Mouse (Mus musculus) cerebellum, postnatal 36 days (tissue): ENCODE measurements around the gene Tmem109.
A peak's percentile ranks its signal among the peaks of the same experiment; 100 is the strongest.

Source experiments
- DNase-seq, 2 experiments: peaks; one replicate each; pipeline ENCODE4 v3.0.0; 2021 to 2022; ENCODE audit warnings: mixed read lengths in 2 of 2

The Tmem109 gene

DNA sequence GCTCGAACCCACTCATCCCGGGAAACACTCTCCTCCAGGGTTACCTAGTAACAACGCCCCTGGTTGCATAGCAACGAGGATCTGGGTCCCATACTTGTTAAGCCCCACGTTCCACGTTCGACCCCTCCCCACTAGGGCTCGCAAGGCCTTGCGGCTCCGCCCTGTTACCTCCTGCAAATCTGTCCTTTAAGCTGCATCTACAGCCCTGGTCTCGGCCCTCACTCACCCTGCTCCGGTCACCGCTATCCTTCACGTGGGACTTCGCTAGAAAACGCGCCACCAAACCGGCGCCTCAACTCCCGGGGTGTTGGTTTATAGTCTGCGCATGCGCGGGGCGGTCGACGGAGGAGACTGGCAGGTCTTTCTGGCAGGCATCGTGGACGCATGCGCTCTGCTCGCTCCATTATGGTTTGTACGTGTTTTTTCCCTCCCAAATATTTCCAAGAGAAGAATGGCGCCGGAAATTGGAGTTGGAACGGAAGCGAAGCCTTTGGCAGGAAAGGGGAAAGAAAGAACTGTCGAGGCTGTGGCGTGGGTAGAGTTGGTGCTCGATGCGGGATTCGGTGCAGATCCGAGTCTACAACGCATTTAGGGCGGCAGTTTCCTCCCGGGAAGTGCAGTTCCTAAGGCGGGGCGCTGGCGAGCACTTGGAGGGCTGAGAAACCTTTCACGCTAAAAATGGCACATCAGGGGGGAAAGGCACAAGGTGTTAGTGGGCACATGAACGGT lies at the start of gene Tmem109:
Gene Tmem109 (minus strand): TSS at position 576 of the 729 bp plus-strand sequence.
- DNase-seq = peak; percentile 93 to 95

DNA sequence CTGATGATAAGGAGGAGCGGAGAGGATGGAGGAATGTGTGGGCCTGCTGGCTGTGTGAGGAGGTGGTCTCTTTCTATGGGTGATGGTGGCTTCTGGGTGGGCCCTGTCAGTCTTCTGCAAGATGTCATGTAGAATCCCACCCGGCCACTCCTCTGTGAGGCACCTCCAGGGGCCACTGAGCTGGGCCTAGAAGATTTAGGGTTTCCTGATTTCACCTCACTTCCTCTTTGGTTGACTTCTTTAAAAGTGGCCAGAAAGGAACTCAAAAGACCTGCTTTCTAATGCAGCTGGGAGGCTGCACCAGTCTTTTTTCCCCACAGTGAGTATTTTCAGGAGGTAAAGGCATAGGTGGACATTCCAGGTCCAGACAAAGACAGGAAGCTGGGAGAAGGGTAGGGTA lies 48.8 kb upstream of the Tmem109 start:
- no peak for DNase-seq

DNA sequence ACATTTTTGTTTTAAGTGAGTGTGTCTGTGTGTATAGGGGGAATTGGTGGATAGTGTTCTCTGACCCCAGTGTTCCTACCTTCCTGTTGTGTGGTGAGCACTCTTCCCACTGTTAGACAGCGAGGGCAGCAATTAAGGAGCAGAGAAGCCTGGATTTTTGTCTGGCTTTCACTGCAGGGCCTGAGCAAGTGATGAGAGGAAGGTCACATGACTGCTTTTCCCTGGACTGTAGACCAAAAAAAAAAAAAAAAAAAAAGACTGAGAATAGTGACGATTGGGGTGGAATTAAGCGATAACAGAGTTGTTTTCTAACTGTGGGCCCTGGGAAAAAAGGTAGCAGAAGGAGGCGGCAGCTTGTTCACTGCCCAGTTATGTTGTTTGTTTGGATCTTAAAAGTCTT lies 44.9 kb upstream of the Tmem109 start:
- no peak for DNase-seq

DNA sequence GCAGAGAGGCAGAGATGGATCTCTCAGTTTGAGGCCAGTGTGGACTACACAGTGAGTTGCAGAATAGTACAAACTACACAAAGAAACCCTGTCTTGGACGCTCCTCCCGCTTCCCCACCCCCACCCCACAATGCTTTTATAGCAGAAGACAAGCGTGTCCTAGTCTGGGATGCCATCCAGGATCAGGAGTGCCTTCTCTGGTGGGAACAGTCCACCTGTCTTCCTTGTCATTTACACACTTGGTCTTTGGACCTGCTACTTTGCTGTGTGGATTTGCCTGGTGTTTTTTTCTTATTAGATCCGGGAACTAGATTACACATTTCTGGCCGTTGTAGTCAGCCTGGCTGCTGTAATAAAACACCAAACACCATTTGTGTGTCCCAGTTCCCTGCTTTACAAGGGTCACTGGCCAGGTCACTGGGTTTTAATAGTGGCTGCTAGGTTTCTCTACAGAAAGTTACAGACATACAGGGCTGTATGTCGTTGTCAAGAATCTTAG lies 44.4 kb upstream of the Tmem109 start:
- DNase-seq = no peak

DNA sequence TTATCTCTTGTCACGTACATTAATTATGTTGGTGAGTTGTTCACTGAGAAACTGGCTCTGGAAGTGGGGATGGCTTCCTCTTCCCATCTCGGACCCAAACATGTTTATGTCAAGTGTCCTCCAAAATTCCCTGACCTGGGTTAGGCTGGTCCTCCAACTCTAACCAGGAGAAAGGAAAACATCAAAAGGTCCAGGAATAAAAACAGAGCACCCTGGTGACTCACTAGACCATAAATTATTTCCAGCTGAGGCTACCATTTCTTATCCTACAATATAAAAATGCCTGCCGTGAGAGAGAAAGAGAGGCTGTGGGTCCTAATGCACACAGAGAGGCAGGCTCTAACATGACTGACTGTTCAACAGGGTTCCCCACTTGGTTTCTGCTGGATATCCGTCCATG lies 42.4 kb upstream of the Tmem109 start:
- no peak for DNase-seq

DNA sequence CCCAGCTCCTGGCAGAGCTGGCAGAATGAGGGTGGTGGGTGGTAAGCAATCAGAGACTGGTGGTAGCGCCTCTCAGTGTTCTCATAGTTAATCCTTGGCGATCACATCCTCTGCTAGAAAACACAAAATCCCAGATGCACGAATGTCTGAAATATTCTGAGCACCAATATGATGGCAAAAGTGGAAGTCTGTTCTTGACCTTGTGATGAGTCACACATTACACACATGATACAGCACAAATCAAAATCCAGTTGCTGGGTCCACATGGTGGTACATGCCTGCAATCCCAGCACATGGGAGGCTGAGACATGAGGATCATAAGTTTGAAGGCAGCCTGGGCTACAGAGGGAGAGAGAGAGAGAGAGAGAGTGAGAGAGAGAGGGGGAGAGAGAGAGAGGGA lies 39.3 kb upstream of the Tmem109 start:
- DNase-seq = no peak

DNA sequence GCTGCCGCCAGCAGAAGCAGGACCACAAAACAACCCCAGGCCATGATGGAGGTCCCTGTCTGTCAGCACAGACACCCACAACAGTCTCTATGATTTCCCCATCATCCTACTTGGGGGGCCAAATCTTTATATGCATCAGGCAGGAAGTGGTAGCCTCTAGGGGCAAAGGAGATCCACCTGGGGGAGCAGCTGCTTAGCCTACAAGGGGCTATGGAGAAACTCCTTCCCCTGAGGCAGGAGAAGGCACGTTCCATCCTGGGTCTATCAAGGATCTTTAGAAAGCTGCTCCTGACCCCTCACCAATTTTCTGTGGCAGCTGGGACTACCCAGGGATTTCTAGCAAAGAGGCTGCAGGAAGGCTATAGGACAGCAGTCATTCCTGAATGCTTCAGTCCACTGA lies 38.7 kb upstream of the Tmem109 start, which contains the start of gene Zp1:
Gene Zp1 (minus strand): TSS at position 101 of the 400 bp plus-strand sequence.
- DNase-seq = no peak

DNA sequence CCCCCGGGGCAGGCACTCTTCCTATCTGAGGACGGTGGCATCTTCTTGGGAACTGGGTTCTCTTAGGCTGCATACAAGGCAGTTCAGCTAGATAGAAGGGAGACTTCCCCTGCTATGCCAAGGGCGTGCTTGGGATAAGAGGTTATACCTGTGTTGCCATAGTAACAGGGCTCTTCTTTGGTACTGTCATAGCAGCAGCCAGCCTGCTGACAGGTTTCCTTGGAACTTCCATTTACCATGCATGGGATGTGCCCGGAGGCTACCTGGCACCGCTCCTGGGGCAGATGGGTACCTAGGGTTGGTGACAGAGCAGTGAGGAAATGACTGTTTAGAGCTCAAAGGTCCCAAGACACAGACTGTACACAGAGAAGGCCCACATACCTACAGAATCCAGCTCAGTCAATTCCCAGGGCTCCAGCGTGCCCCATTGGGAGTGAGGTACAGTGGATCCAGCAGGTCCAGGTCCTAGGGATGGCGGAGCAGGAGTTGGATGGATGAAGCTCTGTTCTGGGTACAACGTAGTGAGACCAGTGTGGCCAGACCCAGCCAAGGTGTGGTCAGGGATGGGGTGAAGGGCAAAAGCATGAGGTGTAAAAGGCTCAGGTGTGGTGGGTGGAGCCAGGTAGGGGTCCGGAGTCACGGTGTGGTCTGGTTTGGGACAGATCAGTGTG lies 36.7 kb upstream of the Tmem109 start:
- DNase-seq = peak in 1 of 2 experiments; percentile 36

DNA sequence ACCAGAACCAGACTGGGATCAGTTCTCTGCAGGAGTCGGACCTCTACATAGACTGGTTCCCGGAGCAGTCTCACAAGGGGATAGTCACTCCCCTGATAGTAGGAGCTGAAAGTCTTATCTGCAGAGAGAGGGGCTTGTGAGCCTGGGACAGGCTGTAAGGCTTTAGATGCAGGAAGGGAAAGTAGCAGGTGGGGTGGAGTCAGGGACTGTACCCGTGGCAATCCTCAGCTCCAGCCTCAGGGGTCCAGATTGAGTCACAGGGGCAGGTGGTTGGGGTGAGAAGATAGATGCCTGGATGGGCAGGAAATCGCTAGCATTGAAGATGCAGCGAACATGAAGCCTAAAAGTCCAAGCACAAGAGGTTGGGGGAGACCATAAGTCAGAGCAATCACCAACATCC lies 34.7 kb upstream of the Tmem109 start:
- DNase-seq = no peak

DNA sequence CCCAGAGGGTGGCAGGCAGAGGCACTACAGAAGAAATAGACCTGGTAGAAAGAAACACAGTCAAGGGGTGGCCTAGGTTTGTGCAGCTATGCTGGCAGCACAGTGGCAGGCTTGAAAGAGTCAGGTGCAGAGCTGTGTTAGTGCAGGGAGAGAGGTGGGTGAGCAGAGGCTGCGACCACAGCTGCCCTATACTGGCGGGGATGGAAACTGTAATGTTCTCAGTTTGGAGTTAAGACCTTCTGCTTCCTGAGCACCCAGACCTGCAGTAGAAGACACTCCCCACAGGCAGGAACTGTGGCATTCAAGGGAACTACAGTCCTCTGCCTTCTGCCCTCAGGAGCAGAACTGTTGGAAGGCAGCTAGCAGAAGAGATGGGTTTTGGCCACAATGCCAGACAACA lies 33.1 kb upstream of the Tmem109 start:
- no peak for DNase-seq

DNA sequence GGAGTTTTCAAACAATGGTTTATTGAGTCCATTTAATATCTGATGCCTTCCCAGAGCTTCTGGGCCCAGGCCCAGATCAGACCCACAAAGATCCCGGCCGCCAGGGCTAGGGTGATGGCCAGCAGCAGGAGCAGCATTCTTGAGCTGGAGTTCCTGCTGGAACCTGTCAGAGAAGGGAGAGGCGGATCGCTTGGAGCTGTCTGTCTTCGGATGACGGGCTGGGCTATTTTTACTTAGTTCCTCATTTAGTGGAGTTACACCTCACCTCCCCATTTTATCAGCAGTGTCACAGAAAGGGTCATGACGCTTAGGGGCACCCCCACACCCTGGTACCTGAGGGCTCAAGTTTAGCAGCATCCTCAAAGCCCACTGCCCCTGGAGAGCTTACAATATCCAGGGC lies 32.5 kb upstream of the Tmem109 start:
- DNase-seq = no peak

DNA sequence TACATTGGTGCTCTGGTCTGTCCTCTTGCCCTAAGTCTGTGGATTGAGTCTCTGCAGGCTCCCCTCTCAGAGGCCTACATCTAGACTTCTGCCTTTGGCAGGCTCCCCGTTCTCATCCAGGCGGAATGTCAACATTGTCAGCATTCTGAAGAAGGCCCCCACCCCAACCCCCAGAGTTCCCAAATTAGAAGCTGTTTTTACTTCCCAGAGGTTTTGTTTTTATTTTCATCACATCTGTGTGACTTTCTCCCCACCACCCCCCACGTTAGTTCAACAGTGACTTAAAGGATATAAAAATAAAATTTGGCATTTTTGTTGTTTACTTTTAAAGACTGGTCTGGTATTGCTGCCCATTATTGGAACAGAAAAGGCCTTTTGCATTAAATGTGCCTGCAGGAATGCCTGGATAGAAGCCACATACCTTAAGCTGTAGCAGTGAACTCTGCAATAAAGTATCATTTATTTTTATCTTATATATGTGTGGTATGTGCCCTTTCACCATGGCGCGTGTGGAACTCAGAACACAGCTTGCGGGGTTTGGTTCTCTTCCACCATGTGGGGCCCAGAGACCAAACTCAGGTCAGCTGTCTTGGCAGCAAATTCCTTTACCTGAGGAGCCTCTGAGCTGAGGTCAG lies 27.4 kb upstream of the Tmem109 start:
- DNase-seq = no peak

DNA sequence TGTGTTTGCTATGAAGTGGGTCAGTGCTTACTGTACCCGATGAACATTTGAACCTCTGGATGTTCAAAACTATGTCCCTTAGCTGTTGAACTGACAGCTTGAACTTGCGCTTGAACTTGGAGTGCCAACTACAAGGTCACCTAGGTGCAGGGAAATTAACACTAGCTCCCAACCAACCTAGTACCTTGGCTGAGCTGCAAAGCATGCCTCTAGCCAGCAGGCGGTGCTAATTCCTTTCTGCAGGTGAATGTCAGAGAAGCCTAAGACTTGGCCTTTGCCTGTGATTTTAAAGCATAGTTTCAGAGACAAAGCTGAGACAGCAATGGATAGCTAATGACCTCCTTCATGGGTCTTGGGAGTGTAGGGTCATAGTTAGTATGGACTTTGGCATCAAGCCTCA lies 26.1 kb upstream of the Tmem109 start:
- DNase-seq = peak; percentile 64 to 65

DNA sequence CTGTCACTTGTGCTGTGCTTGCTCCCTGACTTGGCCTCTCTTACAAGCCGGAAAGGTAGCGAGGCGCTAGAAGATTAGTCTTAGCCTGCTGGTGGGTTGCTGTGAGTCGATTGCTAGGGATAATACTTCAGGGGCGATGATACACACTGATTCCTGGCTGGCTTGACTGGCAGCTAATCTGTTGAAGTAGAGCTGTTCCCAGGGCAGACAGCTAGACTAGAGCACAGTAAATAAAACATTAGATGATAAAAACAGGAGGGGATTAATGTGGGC lies 23.9 kb upstream of the Tmem109 start:
- no peak for DNase-seq

DNA sequence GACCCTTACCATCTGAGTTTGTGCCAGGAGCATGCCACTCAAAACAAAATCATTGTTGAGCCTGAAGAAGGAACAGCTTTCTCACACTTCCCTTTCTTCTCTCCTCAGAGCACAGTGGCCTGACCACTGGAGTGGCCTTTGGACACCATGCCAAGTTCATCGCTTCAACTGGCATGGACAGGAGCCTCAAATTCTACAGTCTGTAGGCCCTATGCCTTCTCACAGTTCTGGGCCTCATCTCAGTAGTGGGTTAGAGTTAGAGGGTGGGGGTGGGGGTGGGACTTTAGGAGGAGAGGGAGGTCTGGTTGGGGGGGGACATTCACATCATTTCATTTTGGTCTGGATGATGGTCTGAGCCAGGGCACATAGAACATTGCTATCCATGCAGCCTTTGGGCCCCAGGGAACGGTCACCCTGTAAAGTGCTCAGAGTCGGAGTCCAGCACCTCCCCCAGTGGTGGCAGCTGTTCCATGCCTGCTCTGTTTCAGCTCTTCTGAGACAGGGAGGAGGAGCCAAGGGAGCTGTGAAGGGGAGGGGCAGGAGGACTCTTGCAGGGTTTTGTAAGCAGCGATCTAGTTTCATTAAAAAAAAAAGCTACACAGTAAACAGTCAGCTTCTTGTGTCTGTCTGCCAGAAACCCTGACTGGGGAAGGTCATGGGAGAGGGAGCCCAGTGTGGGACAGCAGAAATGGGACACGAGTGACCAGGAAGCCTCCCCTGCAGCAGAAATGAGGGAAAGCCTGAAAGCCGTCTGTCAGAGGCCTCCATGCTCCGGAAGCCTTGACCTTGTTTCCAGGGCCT lies 23.3 kb upstream of the Tmem109 start:
- DNase-seq = peak in 1 of 2 experiments; percentile 21

DNA sequence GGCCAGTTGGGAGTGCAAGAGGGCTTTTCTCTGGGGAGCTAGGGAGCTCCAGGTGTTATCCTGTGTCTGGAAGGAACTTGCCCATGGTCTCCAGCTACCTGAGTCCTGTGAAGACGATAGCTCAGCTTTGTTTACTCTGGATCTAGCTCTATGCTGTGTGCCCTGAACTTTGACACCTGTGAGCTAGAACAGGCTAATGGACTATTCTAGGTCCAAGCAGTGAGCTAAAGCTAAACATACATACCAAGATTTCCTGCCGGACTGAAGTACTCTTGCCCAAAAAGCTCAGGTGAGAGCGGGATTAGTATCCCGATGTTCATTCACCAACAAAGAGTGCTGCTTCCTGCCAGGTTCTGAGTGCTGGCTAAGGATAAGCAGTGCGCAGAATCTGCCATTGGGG lies 22.7 kb upstream of the Tmem109 start:
- DNase-seq = no peak

DNA sequence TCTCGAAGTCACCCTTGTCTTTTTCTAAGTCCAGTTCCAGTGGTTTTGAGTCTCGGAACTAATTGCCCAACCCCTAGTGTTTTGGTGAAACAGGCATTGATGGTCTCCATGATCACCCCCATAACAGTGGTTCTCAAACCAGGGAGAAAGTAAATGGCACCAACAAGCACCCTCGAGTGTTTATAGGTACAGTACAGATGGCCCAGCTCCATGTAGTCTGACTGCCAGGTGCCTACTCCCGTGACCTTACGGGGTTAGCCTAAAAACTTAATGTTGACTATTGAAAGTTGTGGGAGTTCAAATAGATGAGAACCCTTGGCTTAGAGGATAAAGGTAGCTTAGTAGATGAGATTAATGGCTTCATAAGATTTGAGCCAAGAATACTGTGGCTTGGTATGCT lies 19.2 kb upstream of the Tmem109 start:
- DNase-seq = no peak

DNA sequence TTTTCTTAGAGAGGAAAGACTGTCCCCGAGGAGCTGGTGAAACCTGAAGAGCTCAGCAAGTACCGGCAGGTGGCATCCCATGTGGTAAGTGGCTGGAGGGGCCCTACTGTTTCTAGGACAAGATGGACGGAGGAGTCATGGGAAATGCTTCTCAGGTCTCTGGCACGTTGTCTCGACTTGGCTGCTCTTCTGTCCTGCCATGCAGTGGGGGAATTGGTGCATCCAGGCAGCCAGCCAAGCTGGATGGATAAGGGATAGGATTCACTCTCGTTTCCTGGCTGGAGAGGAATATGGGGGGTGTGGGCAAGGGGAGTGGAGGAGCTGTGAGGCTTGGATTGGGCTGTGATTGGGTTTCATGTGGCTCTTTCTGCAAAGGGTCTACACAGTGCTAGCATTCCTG lies 18.5 kb upstream of the Tmem109 start:
- no peak for DNase-seq

DNA sequence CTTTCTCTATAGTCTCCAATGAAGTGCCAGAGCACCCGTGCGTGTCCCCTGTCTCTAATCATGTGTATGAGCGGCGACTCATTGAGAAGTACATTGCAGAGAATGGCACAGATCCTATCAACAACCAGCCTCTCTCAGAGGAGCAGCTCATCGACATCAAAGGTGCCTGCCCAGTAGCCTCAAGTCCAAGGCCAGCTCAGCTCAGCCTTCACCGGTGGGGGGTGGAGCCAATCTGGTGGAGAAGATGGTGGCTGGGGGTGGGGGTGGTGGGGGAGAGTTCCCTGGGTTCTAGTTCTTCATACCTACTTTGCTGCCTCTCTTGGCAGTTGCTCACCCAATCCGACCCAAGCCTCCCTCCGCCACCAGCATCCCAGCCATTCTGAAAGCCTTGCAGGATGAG lies 15.7 kb upstream of the Tmem109 start:
- no peak for DNase-seq

DNA sequence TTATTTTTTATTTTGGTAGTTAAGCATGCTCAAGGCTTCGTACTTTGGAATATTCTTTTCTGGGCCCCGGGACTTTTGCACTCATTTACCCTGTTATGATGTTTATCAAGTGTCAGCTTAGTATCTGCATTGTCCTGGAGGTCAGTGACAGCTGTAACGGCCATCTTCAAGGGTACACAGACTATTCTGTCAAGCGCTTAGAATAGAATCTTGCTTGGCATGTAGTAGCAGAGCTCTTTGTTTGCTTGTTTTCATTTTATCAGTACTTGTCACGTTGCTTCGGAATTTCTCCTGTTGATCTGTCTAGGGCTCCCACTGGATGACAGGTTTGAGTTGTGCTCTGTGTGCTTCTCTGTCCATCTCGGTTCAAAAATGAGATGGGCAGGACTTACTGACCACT lies 15.0 kb upstream of the Tmem109 start:
- DNase-seq = no peak

DNA sequence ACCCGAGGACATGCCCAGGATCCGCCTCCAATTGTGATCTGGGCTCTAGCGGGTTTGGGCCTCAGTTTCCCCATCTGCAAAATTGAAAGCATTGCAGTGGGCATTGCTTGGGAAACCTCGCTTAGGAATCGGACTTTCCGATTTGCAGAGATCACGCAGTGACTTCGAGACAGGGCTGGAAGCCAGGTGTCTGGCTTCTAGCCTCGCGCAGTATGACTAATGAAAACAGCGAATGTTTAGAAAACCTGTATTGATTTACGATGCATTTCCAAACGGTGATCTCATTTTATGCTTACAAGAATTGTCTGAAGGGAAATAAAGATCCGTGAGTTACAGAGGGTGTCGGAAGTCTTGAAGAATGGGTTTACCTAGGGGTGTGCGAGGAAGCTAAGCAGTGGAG lies 13.9 kb upstream of the Tmem109 start:
- no peak for DNase-seq

DNA sequence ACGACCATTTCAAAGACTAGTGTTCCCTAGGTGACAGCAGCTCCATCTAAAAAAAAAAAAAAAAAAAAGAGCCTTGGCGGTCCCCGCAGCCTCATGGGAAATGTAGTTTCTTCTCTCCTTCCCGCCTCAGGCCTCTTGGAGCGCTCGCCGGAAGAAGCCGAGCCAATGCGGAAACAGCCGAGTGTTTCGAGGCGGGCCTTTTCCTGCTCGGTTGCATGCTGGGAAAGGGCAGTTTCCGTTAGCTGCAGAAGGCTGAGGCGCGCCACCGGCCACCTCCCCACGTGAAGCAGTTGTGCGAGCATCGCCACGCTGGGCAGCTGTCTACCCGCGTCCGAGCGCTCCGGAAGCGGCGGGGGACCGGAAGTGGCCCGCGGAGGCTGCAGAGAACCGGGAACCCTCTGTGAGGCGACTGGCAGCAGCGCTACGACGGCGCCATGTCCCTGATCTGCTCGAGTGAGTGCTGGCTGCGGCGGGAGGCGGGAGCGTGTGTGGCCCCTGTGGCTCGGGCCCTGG lies 13.3 kb upstream of the Tmem109 start, which contains the start of gene Prpf19:
Gene Prpf19 (plus strand): TSS at position 216 of the 513 bp plus-strand sequence.
- DNase-seq = peak; percentile 99 to 100

DNA sequence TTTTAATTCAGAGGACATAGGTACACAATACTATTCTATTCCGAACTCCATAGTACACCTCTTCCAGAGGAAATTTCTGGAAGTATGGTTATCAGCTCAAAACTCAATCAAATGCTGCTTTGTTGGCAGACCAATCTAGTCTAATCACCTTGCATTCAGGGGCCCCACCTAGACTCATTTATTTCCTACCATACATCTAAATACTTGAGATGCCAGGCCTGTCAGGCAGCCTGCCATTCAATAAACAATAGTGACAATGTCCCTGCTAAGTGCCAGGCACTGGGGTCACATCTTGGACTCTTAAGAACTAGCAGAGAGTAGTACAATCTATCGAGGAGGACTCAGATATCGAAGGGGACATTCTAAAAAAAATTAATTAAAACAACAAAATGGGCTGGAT lies 10.4 kb upstream of the Tmem109 start:
- DNase-seq = no peak
